Mouse (Mus musculus): ENCODE measurements around the gene Gm525.
"Not testable (repeated sequence)": the region's sequence is repeated elsewhere in the genome, so short reads cannot be mapped to it uniquely, and the experiment has no call there.

Gm525 gene

DNA sequence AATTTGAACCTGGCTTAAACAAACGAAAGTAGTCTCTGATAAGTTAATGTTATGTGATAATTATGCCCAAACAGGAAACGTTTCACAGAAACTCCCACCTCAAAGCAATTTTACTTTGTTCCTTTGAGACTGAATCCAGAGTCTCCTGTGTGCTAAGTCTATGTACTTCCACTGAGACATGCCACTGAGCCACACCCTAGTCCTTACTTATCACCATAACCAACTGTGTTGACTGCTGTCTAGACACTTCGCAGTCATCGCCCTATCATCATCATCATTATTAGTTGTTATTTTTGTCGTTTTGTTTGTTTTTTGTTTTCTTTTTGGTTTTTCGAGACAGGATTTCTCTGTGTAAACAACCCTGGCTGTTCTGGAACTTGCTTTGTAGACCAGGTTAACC lies 9.3 kb upstream of the Gm525 start:
- no peak for DNase-seq (ENCODE audit: low spot score)

DNA sequence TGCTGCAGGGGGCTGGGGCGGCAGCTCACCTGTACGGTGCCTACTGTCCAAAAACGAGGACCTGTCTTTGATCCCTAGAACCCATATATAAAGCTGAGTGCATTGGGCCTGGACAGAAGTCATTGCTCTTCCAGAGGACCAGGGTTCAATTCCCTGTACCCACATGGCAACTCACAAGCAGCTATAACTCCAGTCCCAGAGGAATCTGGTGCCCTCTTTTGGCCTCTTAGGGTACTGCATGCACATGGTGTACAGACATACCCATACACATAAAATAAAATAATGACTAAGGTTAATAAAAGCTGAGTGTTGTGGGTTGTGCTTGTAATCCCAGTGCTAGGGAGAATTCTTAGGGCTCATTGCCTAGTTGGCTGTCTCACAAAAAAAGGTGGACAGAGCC lies 8.3 kb upstream of the Gm525 start:
- DNase-seq (ENCODE audit: low spot score) = no peak

DNA sequence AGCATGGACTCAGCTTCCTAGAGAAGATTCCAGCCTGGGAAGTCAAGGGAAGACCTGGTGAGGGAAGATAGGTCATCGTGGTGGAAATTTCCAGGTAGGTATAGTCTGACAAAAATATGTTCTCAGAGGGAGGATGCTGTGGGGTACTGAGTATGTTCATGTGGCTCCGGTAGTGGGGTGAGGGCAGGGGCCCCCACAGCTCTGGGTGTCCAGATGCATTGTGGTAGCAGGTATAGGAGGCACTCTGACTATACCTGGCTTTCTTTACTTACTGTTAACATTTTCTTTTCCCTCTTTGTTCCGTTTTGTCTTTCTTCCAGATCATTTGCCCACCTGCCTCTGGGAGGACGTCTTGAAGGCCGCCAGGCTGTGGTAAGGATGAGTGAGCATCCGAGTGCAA lies 7.5 kb upstream of the Gm525 start:
- DNase-seq (ENCODE audit: low spot score) = no peak

DNA sequence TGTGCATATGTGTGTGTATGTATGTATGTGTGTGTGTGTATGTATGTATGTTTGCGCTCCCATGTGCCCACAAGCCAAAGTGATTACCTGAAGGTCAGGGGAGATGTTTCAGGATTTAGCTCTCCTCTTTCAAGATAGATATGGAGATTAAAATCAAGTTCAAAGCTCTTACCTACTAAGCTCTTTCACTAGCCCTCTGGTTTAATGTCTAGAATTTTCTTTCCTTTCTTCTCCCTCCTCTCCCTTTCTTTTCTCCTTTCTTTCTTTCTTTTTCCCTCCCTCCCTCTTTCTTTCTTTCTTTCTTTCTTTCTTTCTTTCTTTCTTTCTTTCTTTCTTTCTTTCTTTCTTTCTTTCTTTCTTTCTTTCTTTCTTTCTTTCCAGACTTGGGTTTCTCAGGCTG lies 6.9 kb upstream of the Gm525 start, which contains the start of gene Dgke:
TSS of gene Dgke (minus strand) at position 101 of the 400 bp plus-strand sequence.
- DNase-seq (ENCODE audit: low spot score) = no peak

DNA sequence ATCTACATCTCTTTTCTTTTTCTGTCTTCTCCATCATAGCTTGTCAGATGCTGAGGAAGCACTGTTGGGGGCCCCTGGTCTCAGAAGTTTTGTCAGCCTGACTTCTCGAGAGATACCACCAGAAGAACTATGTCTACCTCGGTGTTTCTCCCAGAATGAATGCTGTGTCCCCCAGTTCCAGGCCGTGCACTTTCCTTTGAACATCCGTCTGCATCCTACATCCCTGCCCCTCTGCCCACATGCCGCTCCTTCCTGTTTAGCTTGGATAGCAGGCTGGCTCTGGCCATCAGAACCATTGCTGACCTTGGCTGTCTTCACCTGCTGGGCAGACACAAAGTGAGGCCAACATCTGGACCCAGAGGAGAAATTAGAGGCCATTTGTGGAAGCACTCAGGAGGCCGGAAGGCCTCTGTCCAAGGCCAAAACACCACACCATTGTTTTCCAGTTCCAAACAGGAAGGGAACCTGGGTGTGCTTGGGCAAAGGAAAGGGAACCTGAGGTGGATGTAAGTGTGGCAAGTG lies 6.3 kb upstream of the Gm525 start:
- DNase-seq (ENCODE audit: low spot score) = no peak

DNA sequence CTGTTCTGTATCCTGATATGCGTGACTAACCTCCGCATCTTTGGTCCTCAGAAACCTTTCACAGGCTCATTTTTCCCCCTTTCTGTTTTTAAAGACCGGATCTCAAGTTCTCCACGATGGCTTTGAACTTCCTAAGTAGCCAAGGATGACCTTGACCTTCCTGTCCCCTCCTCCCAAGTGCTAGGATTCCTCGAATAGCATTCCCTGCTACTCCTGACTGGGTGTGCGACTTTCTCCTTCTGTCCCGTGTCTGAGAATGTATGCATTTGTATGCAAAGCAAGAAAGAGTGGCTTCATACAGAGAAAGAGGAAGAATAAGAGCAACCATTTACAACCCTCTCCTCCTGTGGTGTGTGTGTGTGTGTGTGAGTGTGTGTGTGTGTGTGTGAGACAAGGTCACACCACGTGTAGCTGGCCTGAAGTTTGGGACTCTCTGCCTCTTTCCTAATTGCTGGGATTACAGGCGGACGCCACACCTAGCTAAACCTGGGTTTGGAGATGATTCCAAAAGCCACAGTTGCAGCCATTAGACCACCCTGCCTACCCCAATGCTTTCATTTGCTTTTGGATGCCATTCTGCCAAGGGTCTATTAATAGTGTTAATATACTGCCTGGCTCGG lies 5.7 kb upstream of the Gm525 start:
- no peak for DNase-seq (ENCODE audit: low spot score)

DNA sequence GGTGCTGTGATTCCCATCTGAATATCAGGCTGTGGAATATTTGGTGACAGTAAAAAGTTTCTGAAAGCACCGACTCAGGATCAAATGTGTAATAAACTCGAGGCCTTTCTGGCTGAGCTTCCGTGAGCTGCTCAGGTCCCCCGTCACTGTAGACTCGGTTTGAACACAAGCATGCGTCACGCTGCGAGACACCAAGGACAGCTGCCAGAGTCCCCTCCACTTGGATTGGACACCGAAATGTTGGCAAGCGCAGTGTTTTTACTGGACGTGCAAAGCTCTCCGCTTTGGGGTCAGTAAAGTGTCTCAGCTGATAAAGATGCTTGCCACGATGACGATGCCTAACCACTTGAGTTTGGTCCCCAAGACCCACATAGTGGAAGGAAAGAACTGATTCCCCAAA lies 5.0 kb upstream of the Gm525 start:
- no peak for DNase-seq (ENCODE audit: low spot score)

DNA sequence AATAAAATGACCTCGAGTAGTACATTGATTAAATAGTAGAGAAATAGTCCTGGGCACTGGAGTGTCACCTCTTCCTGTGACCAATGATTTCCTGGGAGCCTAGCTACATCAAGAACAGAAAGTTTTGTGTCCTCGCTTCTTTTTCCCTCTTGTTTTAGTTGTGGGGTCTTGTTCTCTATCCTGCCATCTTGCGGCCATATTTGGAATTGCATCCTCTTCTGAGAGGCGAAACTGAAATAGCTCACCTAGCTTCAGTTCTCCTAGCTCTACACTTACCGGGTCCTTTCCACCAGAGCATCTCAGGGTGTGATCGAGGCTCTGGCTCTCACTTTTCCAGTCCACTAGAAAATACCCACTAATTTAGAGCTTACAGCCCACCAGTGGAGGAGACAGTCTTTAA lies 4.3 kb upstream of the Gm525 start:
- DNase-seq (ENCODE audit: low spot score) = peak; percentile 31

DNA sequence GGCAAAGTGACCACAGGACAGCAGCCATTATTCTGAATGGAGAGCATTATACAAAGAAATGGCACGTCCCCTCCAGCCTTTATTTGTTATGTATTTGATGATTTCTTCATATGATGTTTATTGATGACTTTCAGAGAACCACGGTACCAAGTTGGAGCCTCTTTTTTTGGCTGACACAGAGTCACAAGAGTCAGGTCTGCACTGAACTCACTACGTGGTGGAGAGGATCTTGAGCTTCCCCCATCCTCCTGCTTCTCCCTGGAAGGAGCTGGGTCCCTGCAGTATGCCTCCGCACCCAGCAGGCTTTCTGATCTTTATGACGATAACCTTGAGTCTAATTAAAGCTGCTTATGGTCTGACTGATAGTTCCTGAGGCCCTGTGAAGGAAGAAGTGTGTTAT lies 2.1 kb upstream of the Gm525 start:
- DNase-seq (ENCODE audit: low spot score) = no peak

DNA sequence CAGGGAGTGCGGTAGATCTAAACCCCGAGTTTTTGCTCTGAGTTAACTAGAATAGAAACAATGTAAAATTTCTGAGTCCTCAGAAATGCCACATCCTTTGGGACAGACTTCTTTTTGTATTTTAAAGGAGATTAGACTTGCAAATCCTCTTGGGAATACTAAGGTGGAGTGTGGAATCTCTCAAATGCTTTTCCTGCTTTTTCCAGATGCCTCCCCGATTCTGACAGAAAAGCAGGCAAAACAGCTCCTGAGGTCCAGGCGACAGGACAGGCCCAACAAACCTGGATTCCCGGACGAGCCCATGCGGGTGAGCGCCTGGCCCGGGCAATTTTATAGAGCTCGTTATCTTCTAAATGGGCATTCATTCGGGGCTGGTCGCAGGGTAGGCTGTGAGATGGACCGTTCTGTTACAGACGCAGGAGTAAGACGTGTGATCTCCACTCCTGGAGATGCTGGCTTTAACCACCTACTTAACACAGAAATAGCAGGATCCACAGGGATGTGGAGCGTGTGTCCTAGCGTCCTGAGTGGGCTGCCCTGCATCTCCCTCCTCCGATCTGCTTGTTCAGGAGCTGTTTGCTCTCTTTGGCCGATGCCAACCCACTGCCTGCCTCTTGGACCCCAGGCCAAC lies 1.3 kb downstream of the Gm525 start:
- DNase-seq (ENCODE audit: low spot score) = no peak

DNA sequence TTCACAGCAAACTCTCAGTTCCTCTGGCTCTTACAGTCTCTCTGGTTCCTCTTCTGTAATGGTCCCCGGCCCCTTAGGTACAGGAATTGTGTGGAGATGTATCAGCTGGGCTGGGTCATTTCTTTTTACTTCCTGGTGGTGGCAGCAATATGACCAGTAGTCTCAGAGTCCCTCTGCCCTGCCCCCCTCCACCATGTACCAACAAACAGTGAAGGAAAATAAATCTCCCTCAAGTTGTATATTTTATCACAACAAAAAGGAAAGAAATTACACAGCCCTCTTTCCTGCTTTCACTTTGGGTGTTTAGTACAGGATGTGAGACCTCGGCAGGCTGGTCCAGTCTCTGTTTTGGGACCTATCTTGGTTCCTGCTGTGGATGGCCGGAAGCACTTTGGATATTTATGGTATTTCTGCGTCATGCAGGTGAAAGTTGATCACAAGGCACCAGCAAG lies 2.8 kb downstream of the Gm525 start:
- DNase-seq (ENCODE audit: low spot score) = no peak

DNA sequence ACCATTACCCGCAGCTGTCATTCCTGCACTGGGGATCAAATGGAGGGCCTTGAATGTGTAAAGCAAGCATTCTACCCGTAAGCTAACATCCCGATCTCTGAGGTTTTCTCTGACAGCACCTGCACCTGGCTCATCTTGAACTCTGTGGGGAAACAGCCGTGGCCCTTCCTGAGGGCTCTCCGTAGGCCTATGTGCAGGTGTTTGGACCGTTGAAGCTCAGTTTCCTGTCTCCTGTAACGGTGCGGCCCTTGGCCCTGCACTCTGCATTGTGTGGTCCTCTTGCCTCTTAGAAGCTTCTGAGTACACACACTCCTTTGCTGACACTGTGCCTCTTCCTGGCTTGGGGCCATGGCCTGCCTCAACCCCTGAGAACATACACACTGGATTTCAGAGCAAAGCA lies 4.0 kb downstream of the Gm525 start:
- no peak for DNase-seq (ENCODE audit: low spot score)

DNA sequence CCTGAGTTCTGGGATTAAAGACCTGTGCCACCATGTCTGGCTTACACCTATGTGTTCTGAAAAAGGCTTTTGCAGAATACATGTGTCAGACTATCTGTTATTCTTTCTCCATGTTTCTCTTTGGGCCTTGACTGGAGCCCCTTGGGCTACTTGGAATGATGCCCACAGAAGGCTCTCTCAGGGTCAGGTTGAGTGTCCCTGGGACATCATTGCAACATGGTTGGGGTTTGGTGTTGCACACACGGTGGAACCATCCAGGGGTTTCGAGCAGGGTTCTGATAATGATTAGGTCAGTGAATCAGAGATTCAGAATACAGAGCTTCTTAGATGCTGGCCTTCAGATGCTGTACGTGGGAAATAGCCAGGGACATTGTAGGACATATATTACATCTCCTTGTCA lies 4.7 kb downstream of the Gm525 start:
- DNase-seq (ENCODE audit: low spot score) = no peak

DNA sequence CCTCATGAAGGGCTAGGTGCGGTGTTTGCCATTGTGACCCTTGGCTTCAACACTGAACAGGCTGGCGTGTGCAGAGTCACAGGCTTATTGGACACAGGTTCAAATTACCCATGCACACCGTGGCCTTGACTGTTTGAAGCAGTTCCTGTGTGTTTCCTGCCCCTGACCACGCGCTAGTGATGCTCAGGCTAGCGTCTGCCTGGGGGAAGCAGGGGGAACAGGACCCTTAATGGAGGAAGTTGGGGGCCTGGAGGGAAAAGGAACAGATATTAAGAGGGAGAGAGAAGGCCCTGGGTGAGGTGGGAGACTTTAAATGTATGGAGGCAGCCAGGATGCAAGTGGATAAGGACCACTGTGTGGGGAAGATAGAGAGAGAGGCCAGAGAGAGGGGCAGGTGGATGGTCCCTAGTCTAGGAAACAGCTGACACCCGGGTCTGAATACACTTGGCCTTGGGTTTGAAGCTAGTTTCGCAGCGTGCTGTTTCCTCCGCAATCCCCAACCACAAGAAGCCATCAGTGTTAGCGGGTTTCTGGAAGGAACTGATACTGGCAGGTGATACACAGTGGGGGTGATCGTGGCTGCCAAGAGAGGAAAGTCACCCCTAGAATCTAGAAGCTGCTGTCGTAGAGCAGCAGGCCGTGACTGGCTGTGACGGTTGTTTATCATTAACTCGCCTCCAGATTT lies 5.5 kb downstream of the Gm525 start:
- no peak for DNase-seq (ENCODE audit: low spot score)

DNA sequence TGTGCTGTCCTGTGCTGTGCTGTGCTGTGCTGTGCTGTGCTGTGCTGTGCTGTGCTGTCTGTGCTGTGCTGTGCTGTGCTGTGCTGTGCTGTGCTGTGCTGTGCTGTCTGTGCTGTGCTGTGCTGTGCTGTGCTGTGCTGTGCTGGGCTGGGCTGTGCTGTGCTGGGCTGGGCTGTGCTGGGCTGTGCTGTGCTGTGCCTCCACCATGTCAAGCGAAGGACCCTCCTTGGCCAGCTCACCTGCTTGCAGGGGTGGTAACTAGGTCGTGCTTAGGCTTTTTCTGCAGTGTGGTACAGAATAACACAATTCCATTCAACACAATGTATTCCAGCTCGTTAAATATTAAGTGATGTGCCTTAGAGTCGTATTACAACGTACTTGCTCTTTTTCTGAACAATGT lies 8.3 kb downstream of the Gm525 start:
- not testable (repeated sequence) for DNase-seq (ENCODE audit: low spot score)

DNA sequence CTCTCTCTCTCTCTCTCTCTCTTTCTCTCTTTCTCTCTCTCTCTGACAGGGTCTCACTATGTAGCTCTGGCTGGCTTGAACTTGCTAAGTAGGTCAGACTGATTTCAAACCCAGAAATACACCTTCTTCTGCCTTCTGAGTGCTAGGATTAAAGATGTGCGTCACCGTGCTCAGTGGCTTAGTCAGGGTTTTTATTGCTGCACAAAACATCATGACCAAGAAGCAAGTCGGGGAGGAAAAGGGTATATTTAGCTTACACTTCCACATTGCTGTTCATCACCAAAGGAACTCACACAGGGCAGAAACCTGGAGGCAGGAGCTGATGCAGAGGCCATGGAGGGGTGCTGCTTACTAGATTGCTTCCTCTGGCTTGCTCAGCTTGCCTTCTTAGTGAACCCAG lies 9.1 kb downstream of the Gm525 start:
- DNase-seq (ENCODE audit: low spot score) = not testable (repeated sequence)

DNA sequence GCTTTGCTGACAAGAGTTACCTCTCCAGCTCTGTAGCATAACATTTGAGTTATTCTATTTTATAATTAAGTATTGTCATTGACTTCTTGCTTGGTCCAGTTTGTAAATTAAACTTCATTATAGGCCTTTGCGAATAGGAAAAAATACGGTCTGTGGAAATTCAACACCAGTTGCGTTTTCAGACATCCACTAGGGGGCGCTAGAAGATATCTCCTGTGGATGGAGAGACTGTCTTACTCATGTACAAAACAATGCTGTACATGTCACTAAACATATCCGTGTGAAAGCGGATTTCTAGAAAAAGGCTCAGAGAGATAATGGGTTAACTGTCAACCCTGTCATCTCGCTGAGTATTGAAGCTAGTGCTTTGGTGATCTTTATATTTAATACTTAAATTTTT lies 11.0 kb downstream of the Gm525 start:
- DNase-seq (ENCODE audit: low spot score) = peak; percentile 40

DNA sequence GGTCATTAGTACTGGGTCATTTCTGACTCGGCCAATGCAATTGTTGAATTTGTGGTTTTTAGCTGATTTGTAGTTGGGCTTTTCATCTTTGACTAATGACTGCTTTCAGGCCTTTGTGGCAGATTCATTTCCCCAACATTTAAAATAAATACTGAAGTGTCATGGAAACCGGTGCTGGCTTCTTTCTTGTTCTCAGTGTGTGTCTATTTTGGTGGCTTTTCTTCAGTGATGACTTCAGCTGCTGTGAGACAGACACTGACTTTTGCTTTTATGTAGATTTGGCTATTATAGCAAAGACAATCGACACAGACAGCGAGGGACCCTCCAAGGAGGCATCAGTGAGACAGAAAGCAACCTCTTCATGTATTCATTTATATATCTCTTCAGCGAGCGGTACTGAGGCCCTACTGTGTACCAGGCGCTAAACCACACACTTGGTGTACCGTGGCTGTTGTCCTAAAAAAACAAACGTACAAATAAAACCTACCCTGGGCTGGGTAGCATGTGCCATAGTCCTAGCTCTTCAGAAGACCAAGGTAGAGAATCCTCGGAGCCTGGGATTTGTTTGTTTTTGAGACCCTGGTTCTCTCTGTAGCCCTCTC lies 12.7 kb downstream of the Gm525 start:
- no peak for DNase-seq (ENCODE audit: low spot score)

DNA sequence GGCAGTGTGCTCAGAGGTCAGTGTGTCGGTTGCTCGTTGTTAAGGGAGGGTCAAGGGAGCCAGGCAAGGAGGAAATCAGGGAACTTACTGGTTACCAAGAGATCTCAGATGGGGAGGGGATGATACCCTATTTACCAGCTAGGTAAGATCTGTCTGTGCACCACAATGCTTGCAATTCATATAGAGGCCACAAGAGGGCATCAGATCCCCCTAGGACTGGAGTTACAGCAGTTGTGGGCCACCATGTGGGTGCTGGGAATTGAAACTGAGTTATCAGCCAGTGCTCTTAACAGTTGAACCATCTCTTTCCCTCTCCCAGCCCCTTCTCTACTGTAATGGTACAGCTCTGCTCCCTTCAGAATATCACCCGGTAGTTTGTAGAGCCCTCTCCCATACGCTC lies 15.1 kb downstream of the Gm525 start:
- DNase-seq (ENCODE audit: low spot score) = no peak

DNA sequence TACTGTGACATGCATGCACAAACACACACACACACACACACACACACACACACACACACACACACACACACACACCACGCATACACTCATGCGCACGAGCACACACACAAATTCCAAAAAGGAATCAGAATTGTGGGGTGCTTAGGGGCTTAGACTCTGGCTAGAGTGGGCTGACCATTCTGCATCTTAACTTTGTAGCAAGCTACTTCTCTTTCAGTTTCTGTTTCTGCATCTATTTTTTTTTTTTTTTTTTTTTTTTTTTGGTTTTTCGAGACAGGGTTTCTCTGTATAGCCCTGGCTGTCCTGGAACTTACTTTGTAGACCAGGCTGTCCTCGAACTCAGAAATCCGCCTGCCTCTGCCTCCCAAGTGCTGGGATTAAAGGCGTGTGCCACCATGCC lies 16.7 kb downstream of the Gm525 start:
- not testable (repeated sequence) for DNase-seq (ENCODE audit: low spot score)

DNA sequence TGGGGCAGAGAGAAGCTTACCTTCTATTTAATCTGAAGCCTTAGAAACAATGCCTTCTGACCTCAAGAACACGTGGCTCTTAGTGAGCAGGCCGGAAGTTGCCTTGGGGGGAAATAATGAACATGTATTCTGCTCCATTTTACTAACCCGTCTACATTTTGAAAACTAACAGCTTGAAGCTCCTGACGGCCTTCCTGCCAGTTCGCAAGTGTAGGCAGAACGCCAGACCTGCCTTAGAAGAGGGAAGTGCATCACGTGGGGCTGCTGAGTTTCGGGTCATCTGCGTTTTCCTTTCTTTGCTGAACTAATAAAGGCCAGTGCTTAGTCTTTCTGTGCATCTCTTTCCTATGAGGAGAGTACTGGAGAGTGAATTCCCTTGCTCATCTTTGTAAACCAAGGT lies 19.1 kb downstream of the Gm525 start:
- DNase-seq (ENCODE audit: low spot score) = no peak

DNA sequence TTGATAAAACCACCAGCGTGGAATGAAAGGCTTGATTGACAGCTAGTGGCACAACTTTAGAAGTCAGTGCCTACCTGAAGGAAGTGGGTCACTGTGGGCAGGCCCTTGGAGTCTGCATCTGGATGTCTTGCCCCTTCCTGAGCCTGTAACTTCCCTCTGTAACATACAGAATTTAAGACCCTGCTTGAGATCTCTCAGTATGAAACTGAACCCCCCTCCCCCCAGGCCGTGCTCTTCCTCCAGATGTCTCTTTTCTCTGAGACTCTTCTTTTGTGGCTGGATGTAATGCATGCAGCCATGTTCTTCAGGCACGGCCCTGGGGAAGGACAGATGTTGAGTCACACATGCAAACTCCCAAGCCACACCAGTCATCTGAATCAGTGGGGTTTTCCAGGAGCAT lies 21.7 kb downstream of the Gm525 start:
- DNase-seq (ENCODE audit: low spot score) = no peak

DNA sequence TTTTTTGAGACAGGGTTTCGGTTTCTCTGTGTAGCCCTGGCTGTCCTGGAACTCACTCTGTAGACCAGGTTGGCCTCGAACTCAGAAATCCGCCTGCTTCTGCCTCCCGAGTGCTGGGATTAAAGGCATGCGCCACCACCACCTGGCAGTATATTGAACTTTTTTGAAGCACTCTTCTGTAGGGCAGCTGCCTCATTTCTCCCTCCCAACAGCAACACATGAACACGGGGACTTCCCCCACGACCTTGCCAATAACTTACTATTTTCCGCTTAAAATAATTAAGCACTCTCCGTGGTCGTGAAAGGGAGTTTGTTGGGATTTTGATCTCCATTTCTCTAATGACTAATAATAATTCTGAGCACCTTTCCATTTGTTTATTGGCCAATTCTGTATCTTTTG lies 23.7 kb downstream of the Gm525 start:
- not testable (repeated sequence) for DNase-seq (ENCODE audit: low spot score)

Measured in MN1 (cell line).